Mouse (Mus musculus) kidney, embryonic 15.5 days (tissue): Measurements from ENCODE around the gene Ism1. TPM values are rescaled to one million over a fixed set of nuclear protein-coding genes. Genes with fewer than 3 reads are reported as not detected.

Source experiments
- ATAC-seq: fragments of 200-750 bp; cut with Nextera tagmentation; replicated peaks from 2 replicates; pipeline ENCODE4 v1.8.0; 2017; ENCODE audit warnings: moderate TSS enrichment; ENCODE audit not compliant: low FRiP score
- H3K27ac ChIP-seq: fragments of 300-500 bp; sonication (generic); 2 replicates; pipeline ENCODE4 v1.5.1; 2015; ENCODE audit warnings: mild to moderate bottlenecking, inconsistent platforms
- H3K27me3 ChIP-seq: fragments of 300-500 bp; sonication (generic); 2 replicates; pipeline ENCODE4 v1.6.1; 2015; ENCODE audit warnings: inconsistent platforms
- H3K36me3 ChIP-seq: fragments of 300-500 bp; sonication (generic); 2 replicates; pipeline ENCODE4 v1.6.1; 2015; ENCODE audit warnings: inconsistent platforms
- H3K4me1 ChIP-seq: fragments of 300-500 bp; sonication (generic); 2 replicates; pipeline ENCODE4 v1.6.1; 2015; ENCODE audit warnings: inconsistent platforms
- H3K4me2 ChIP-seq: fragments of 300-500 bp; sonication (generic); 2 replicates; pipeline ENCODE4 v1.6.1; 2015; ENCODE audit warnings: moderate library complexity, mild to moderate bottlenecking, inconsistent platforms
- H3K4me3 ChIP-seq: fragments of 300-500 bp; sonication (generic); replicated peaks from 2 replicates; pipeline ENCODE4 v1.5.1; 2015; ENCODE audit warnings: mild to moderate bottlenecking, inconsistent platforms
- H3K9ac ChIP-seq: fragments of 300-500 bp; sonication (generic); 2 replicates; pipeline ENCODE4 v1.6.1; 2015; ENCODE audit warnings: mild to moderate bottlenecking, inconsistent platforms
- H3K9me3 ChIP-seq: fragments of 300-500 bp; sonication (generic); replicated peaks from 2 replicates; pipeline ENCODE4 v1.6.1; 2016; ENCODE audit warnings: inconsistent platforms
- WGBS: fragments of 180-500 bp; shearing (Covaris S2); methylation state at CpG from one replicate; pipeline ENCODE4 v1.1.7; 2015; ENCODE audit warnings: mixed read lengths; 5-methylcytosine and 5-hydroxymethylcytosine counted together
- polyA plus RNA-seq: library from polyadenylated mRNA; unstranded; fragments of >200 nt; fragmentation: Nextera tagmentation; extraction: Ambion mirVana; gene quantifications from 2 replicates; pipeline ENCODE4 v1.2.1, GENCODE M21; 2015

Ism1 gene
- polyA plus RNA-seq, 1 experiment from 2014 or later, result 4.7 TPM

- peaks cover 20% of the 10 kb centered on the region for H3K4me1 ChIP-seq
- H3K27me3 ChIP-seq, result peaks cover 22% of the 10 kb centered on the region
- peak; percentile 88 for ATAC-seq
- WGBS, result 1% methylated on average over 75 of the region's 84 CpGs
- H3K4me2 ChIP-seq, result peak overlapping the region; percentile 95
- peak overlapping the region; percentile 86 for H3K9ac ChIP-seq
- H3K4me3 ChIP-seq, result peak overlapping the region; percentile 95
- H3K9me3 ChIP-seq, result no peaks in the 10 kb centered on the region
- no peaks in the 10 kb centered on the region for H3K36me3 ChIP-seq
- peak overlapping the region; percentile 92 for H3K27ac ChIP-seq
Measured at GRCm38 (mm10) chr2:139678275-139679140, 530 bp downstream of the Ism1 start.

DNA sequence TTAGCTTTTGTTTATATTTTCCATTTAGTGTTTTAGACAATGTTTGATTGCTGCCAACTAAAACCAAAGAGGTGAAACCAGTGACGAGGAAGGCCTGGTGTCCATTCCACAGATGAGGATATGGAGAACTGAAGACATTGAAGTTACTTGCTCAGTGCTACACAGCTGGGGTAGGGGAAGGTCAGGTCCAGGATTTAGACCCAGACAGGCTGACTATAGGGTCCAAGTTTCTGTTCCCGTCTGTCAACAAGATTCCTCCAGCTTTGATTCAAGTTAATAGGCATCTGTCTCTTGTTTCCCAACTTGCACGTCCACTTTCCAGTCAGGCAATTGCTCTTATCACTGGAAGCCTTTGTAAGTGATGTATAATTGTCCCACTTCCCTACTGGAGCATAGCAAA is 4.6 kb downstream of the Ism1 start:
- peaks cover 8% of the 10 kb centered on the region; the same call in 1 of the 2 replicates for H3K4me1 ChIP-seq
- H3K9me3 ChIP-seq, result no peaks in the 10 kb centered on the region
- no peak overlapping the region for H3K4me3 ChIP-seq
- H3K27me3 ChIP-seq, result peaks cover 10% of the 10 kb centered on the region; the same call in 1 of the 2 replicates
- ATAC-seq, result no peak
- no peak overlapping the region for H3K4me2 ChIP-seq
- WGBS, result 78% methylated on average over 3 of the region's 3 CpGs
- no peaks in the 10 kb centered on the region for H3K36me3 ChIP-seq
- no peak overlapping the region for H3K9ac ChIP-seq
- H3K27ac ChIP-seq, result no peak overlapping the region

DNA sequence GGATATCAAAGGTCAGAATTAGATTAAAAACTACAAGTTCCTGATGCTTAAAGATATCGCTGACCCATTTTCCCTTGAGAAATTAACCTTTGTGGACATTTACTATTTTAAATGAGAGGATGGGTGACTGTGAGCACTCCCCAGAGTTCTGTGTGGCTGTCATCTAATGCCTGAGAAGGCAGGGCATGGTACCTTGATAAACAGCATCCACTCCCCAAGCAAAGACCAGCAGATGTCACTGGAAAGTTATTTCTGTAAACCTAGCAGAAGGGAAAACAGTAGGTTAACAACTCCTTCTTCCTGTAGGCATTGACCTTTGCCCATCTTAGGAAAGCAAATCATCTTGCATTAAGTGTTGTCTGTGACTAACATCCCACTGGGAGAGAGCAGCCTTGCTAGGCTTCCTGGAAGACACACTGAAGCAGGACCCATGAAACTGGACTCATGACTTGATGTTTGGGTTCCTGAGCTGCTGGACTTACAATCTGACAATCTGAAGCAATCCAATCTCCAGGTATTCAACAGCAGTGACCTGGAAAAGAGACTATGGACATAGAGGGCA is 11.5 kb downstream of the Ism1 start:
- no peak overlapping the region for H3K4me3 ChIP-seq
- peaks cover 4% of the 10 kb centered on the region; the same call in 1 of the 2 replicates for H3K4me1 ChIP-seq
- no peak overlapping the region for H3K4me2 ChIP-seq
- H3K27me3 ChIP-seq, result no peaks in the 10 kb centered on the region
- ATAC-seq, result peak; percentile 86
- WGBS, result 20% methylated on average over 1 of the region's 1 CpGs
- no peaks in the 10 kb centered on the region for H3K9me3 ChIP-seq
- H3K27ac ChIP-seq, result no peak overlapping the region
- H3K36me3 ChIP-seq, result no peaks in the 10 kb centered on the region
- no peak overlapping the region for H3K9ac ChIP-seq

GRCm38 (mm10) chr2:139693521-139693920 is 15.5 kb downstream of the Ism1 start:
- Histone ChIP-seq H3K27ac (no peak overlapping the region), H3K36me3 (no peaks in the 10 kb centered on the region), H3K9ac (no peak overlapping the region), H3K27me3 (no peaks in the 10 kb centered on the region), H3K4me2 (no peak overlapping the region), H3K4me1 (peaks cover 4% of the 10 kb centered on the region; the same call in 1 of the 2 replicates), H3K9me3 (no peaks in the 10 kb centered on the region), H3K4me3 (no peak overlapping the region)
- WGBS, result 84% methylated on average over 3 of the region's 3 CpGs
- ATAC-seq, result no peak

DNA sequence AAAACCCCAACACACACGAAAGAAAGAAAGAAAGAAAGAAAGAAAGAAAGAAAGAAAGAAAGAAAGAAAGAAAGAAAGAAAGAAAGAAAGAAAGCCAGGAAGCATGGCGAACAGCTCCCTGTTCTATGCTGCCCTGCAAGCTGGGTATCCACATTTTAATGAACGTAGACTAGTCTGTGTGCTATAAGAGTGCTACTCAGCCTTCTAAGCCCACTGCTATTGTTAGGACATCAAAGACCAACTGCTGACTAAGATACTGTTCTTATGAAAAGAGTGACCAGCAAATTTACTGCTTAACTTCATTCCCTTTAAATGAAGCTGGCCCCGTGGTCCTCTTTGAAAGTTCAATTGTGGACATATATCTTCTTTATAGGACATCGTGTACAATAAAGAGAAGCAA is 16.7 kb downstream of the Ism1 start:
- Histone ChIP-seq H3K36me3 (no peaks in the 10 kb centered on the region), H3K27me3 (no peaks in the 10 kb centered on the region), H3K9me3 (no peaks in the 10 kb centered on the region), H3K4me2 (no peak overlapping the region), H3K4me3 (no peak overlapping the region), H3K27ac (no peak overlapping the region), H3K9ac (no peak overlapping the region), H3K4me1 (0 out of 2 replicates have a peak, but pooled peaks cover 2% of the 10 kb centered on the region)
- 64% methylated on average over 5 of the region's 5 CpGs for WGBS
- no peak for ATAC-seq

DNA sequence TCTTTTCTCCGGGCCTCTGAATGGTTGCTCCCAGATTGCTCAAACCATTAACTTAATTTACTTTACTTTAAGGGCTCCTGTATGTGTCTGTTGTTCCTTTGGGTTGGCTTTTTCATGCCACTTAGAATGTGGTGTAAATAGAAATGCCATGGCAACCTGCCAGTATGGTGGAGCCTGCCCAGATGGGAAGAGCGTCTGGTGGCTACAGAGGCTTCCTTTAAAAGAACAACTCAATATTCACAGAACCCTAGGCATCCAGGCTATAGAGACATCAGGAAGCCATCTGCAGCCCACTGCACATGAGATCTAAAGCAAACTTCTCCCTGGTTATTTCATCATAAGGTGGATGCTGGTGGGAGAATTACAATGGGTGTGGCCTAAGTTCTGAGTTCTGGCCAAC is 18.6 kb downstream of the Ism1 start:
- Histone ChIP-seq H3K27ac (no peak overlapping the region), H3K36me3 (no peaks in the 10 kb centered on the region), H3K9me3 (peaks cover 5% of the 10 kb centered on the region; the same call in 1 of the 2 replicates), H3K4me2 (no peak overlapping the region), H3K9ac (no peak overlapping the region), H3K4me3 (no peak overlapping the region), H3K27me3 (no peaks in the 10 kb centered on the region), H3K4me1 (0 out of 2 replicates have a peak, but pooled peaks cover 2% of the 10 kb centered on the region)
- WGBS, result 55% methylated on average over 2 of the region's 2 CpGs
- no peak for ATAC-seq

DNA sequence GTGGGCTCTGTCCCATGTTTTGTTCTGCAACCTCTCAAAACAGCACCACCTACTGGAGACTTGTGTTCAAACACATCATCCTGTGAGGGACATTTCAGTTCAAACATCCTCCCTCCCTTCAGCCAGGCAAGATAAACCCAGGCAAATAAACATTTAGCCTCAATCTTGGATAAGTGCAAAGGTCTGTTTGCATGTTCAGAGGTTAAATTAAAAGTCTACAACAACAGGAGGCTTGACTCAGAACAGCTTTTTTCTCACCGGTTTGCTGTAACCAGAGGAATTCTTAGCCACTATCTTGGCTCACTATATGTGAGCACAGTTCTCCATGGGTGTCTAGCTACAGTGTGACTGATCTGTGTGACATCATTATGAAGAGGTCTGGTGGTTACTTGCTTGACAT is 22.6 kb downstream of the Ism1 start:
- 86% methylated on average over 1 of the region's 1 CpGs for WGBS
- H3K4me3 ChIP-seq, result no peak overlapping the region
- H3K4me1 ChIP-seq, result no peaks in the 10 kb centered on the region
- no peak for ATAC-seq
- H3K9me3 ChIP-seq, result peaks cover 5% of the 10 kb centered on the region; the same call in 1 of the 2 replicates
- H3K27ac ChIP-seq, result no peak overlapping the region
- no peaks in the 10 kb centered on the region for H3K27me3 ChIP-seq
- no peaks in the 10 kb centered on the region for H3K36me3 ChIP-seq
- no peak overlapping the region for H3K9ac ChIP-seq
- no peak overlapping the region for H3K4me2 ChIP-seq

GRCm38 (mm10) chr2:139704951-139705350 is 27.0 kb downstream of the Ism1 start:
- Histone ChIP-seq H3K9me3 (peaks cover 5% of the 10 kb centered on the region; the same call in 1 of the 2 replicates), H3K4me3 (no peak overlapping the region), H3K36me3 (no peaks in the 10 kb centered on the region), H3K27ac (no peak overlapping the region), H3K4me2 (no peak overlapping the region), H3K27me3 (no peaks in the 10 kb centered on the region), H3K9ac (no peak overlapping the region), H3K4me1 (peaks cover 5% of the 10 kb centered on the region; the same call in 1 of the 2 replicates)
- ATAC-seq, result no peak
- 71% methylated on average over 3 of the region's 3 CpGs for WGBS

DNA sequence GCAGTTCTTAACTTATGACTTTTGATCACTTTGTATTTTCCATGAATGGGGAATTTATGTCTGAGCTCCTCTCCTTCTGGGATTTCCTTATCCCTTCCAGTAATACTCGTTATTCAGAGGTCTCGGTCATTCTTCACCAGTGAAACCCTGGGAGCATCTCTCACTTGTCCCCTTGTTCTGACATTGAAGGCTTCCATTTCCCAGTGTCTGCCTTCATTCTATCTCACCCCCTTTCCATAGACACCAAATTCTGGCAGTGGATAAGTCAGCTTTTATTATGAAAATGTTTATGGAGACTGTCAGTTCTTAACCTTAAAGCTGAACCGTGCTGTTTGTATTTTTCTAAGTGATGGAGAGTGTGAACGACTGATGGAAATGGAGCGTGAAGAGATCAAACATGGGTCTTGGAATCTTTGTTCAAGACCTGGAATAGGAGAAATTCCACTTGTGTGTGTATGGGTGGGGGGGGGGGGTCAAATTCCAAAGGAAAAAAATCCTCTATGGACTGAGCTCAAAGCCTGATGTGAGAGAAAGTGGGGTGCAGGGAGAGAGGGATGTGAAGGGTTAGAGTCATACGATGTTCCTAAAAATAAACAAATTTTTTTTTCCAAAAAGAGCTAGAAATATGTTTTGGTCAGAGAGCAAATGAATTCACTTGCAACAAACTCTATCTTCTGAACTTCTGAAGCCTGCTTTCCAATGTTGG is 30.4 kb downstream of the Ism1 start:
- no peaks in the 10 kb centered on the region for H3K36me3 ChIP-seq
- no peaks in the 10 kb centered on the region for H3K9me3 ChIP-seq
- ATAC-seq, result peak; percentile 37; the same call in 1 of the 2 replicates
- no peaks in the 10 kb centered on the region for H3K27me3 ChIP-seq
- 40% methylated on average over 6 of the region's 6 CpGs for WGBS
- no peak overlapping the region for H3K4me2 ChIP-seq
- H3K4me1 ChIP-seq, result peaks cover 5% of the 10 kb centered on the region; the same call in 1 of the 2 replicates
- no peak overlapping the region for H3K27ac ChIP-seq
- no peak overlapping the region for H3K9ac ChIP-seq
- no peak overlapping the region for H3K4me3 ChIP-seq

GRCm38 (mm10) chr2:139711640-139712039 is 33.7 kb downstream of the Ism1 start:
- H3K4me3 ChIP-seq, result no peak overlapping the region
- no peaks in the 10 kb centered on the region for H3K36me3 ChIP-seq
- H3K9me3 ChIP-seq, result no peaks in the 10 kb centered on the region
- WGBS, result 62% methylated on average over 3 of the region's 3 CpGs
- peaks cover 5% of the 10 kb centered on the region; the same call in 1 of the 2 replicates for H3K4me1 ChIP-seq
- no peak overlapping the region for H3K9ac ChIP-seq
- H3K4me2 ChIP-seq, result no peak overlapping the region
- ATAC-seq, result no peak
- no peaks in the 10 kb centered on the region for H3K27me3 ChIP-seq
- no peak overlapping the region for H3K27ac ChIP-seq

DNA sequence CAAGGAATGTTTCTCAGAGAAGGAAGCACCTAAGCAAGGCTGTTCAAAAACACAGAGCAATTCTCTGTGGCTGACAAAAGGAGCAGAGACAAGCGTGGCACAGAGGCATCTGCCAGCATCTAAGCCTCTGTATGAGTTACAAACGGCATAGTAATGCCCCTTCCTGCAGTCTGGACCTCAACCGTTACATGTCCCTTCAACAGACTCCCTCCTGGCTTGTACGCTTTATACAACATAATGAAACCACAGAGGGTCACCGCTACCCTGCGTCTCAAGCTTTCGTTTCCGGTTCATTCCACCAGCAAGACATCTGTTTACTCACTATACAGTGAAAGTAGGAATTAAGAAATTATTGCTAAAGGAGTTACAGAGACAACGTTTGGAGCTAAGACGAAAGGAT is 34.1 kb downstream of the Ism1 start:
- no peak overlapping the region for H3K9ac ChIP-seq
- H3K4me3 ChIP-seq, result no peak overlapping the region
- no peak overlapping the region for H3K4me2 ChIP-seq
- peaks cover 5% of the 10 kb centered on the region; the same call in 1 of the 2 replicates for H3K4me1 ChIP-seq
- no peaks in the 10 kb centered on the region for H3K36me3 ChIP-seq
- H3K27me3 ChIP-seq, result no peaks in the 10 kb centered on the region
- H3K27ac ChIP-seq, result no peak overlapping the region
- no peaks in the 10 kb centered on the region for H3K9me3 ChIP-seq
- no peak for ATAC-seq
- 84% methylated on average over 10 of the region's 10 CpGs for WGBS

- ATAC-seq, result no peak
- no peak overlapping the region for H3K4me2 ChIP-seq
- WGBS, result 35% methylated on average over 3 of the region's 3 CpGs
Measured at GRCm38 (mm10) chr2:139714206-139714605, 36.2 kb downstream of the Ism1 start.

More at GRCm38 (mm10) chr2:139714206-139714605, 36.2 kb downstream of the Ism1 start:
- Histone ChIP-seq H3K4me1 (0 out of 2 replicates have a peak, but pooled peaks cover 3% of the 10 kb centered on the region), H3K27me3 (no peaks in the 10 kb centered on the region), H3K4me3 (no peak overlapping the region), H3K9me3 (no peaks in the 10 kb centered on the region), H3K36me3 (no peaks in the 10 kb centered on the region), H3K9ac (no peak overlapping the region), H3K27ac (no peak overlapping the region)
